Mouse (Mus musculus) ES-Bruce4 (cell line): Measurements from ENCODE around the gene Polr3gl. TPM values are rescaled to one million over a fixed set of nuclear protein-coding genes. Genes with fewer than 3 reads are reported as not detected.

ENCODE experiments used
- H3K27ac ChIP-seq: 2 replicates; pipeline ENCODE4 v1.5.1; 2012; ENCODE audit warnings: low read length, inconsistent platforms; ENCODE audit not compliant: insufficient read depth
- H3K27me3 ChIP-seq: 2 replicates; pipeline ENCODE4 v1.6.1; 2012; ENCODE audit warnings: mild to moderate bottlenecking, low read length, inconsistent platforms; ENCODE audit not compliant: control insufficient read depth, poor library complexity, insufficient read depth, severe bottlenecking
- H3K36me3 ChIP-seq: 2 replicates; pipeline ENCODE4 v1.6.1; 2012; ENCODE audit warnings: inconsistent platforms, mild to moderate bottlenecking, low read length, moderate library complexity; ENCODE audit not compliant: control insufficient read depth, poor library complexity, insufficient read depth, severe bottlenecking
- H3K4me1 ChIP-seq: one replicate; pipeline ENCODE4 v1.8.1; 2011; ENCODE audit warnings: low read length; ENCODE audit not compliant: control insufficient read depth, insufficient read depth
- H3K4me3 ChIP-seq: 2 replicates; pipeline ENCODE4 v1.5.1; 2011; ENCODE audit warnings: low read depth, mild to moderate bottlenecking, low read length
- H3K9ac ChIP-seq: 2 replicates; pipeline ENCODE4 v1.6.1; 2012; ENCODE audit warnings: low read depth, mild to moderate bottlenecking, inconsistent platforms; ENCODE audit not compliant: poor library complexity, severe bottlenecking
- H3K9me3 ChIP-seq: replicated peaks from 2 replicates; pipeline ENCODE4 v1.6.1; 2012; ENCODE audit warnings: mild to moderate bottlenecking, low read length, inconsistent platforms; ENCODE audit not compliant: control insufficient read depth, poor library complexity, insufficient read depth, severe bottlenecking
- CTCF ChIP-seq: IDR thresholded peaks from one replicate; pipeline ENCODE4 v1.8.1; 2011; ENCODE audit warnings: low read depth, low read length
- EP300 ChIP-seq: IDR thresholded peaks from 2 replicates; pipeline ENCODE4 v1.6.1; 2011; ENCODE audit warnings: low read depth, low read length; ENCODE audit not compliant: insufficient read depth
- POLR2A ChIP-seq: IDR thresholded peaks from one replicate; pipeline ENCODE4 v1.8.1; 2011; ENCODE audit warnings: low read length; ENCODE audit not compliant: insufficient read depth
- polyA plus RNA-seq: library from polyadenylated mRNA; stranded (reverse); fragments of >200 nt; gene quantifications from 2 replicates; pipeline ENCODE4 v1.2.4, GENCODE M21; 2011; ENCODE audit warnings: low read depth; ENCODE audit not compliant: missing spikeins, insufficient read depth, insufficient read length

The Polr3gl gene
- polyA plus RNA-seq, 1 experiment = 16.2 TPM

- Histone ChIP-seq H3K27me3 (no peaks in the 10 kb centered on the region), H3K9me3 (no peaks in the 10 kb centered on the region), H3K9ac (peak overlapping the region; percentile 52), H3K4me1 (peaks cover 5% of the 10 kb centered on the region), H3K27ac (peak overlapping the region; percentile 94), H3K36me3 (no peaks in the 10 kb centered on the region), H3K4me3 (peak overlapping the region; percentile 32)
- TF ChIP-seq EP300 (no peak), CTCF (no peak), POLR2A (no peak)
Observed at GRCm38 (mm10) chr3:96576005-96576658, 17.8 kb downstream of the Polr3gl start.

- H3K4me1 ChIP-seq = peaks cover 5% of the 10 kb centered on the region
- no peak for TF ChIP-seq POLR2A
- no peak for TF ChIP-seq CTCF
- no peak for TF ChIP-seq EP300
- H3K27ac ChIP-seq = peak overlapping the region; percentile 94
- H3K4me3 ChIP-seq = peak overlapping the region; percentile 32
- no peaks in the 10 kb centered on the region for H3K36me3 ChIP-seq
- H3K9ac ChIP-seq = peak overlapping the region; percentile 52; the same call in 1 of the 2 replicates
- H3K27me3 ChIP-seq = no peaks in the 10 kb centered on the region
- no peaks in the 10 kb centered on the region for H3K9me3 ChIP-seq
Observed at GRCm38 (mm10) chr3:96575272-96575984, 18.6 kb downstream of the Polr3gl start.

GRCm38 (mm10) chr3:96573611-96574511, 20.1 kb downstream of the Polr3gl start:
- TF ChIP-seq POLR2A (no peak), CTCF (no peak), EP300 (no peak)
- Histone ChIP-seq H3K4me3 (no peak overlapping the region), H3K9me3 (no peaks in the 10 kb centered on the region), H3K4me1 (peaks cover 7% of the 10 kb centered on the region), H3K27me3 (no peaks in the 10 kb centered on the region), H3K27ac (peak overlapping the region; percentile 42), H3K36me3 (no peaks in the 10 kb centered on the region), H3K9ac (no peak overlapping the region; the same call in 1 of the 2 replicates)

- H3K9me3 ChIP-seq = no peaks in the 10 kb centered on the region
- no peak for TF ChIP-seq EP300
- no peak for TF ChIP-seq POLR2A
- no peak for TF ChIP-seq CTCF
- no peaks in the 10 kb centered on the region for H3K27me3 ChIP-seq
- H3K27ac ChIP-seq = peak overlapping the region; percentile 63
- peaks cover 7% of the 10 kb centered on the region for H3K4me1 ChIP-seq
- H3K9ac ChIP-seq = peak overlapping the region; percentile 3
- no peaks in the 10 kb centered on the region for H3K36me3 ChIP-seq
- peak overlapping the region; percentile 7; the same call in 1 of the 2 replicates for H3K4me3 ChIP-seq
Observed at GRCm38 (mm10) chr3:96571896-96572698, 21.9 kb downstream of the Polr3gl start.

GRCm38 (mm10) chr3:96571336-96571735, 22.6 kb downstream of the Polr3gl start:
- peak overlapping the region; percentile 63 for H3K27ac ChIP-seq
- no peaks in the 10 kb centered on the region for H3K27me3 ChIP-seq
- no peak overlapping the region; the same call in 1 of the 2 replicates for H3K9ac ChIP-seq
- H3K4me3 ChIP-seq = no peak overlapping the region
- no peaks in the 10 kb centered on the region for H3K36me3 ChIP-seq
- TF ChIP-seq EP300 (peak; percentile 58; the same call in 1 of the 2 replicates), CTCF (no peak)
- H3K9me3 ChIP-seq = no peaks in the 10 kb centered on the region
- peaks cover 7% of the 10 kb centered on the region for H3K4me1 ChIP-seq
